Mouse (Mus musculus) myocyte (in vitro differentiated cells): ENCODE results near the gene Tmem38b. TPM values are rescaled to one million over a fixed set of nuclear protein-coding genes. Genes with fewer than 3 reads are reported as not detected.

Experiments
- H3K27me3 ChIP-seq: one replicate; pipeline ENCODE4 v1.6.1; 2011; ENCODE audit not compliant: control insufficient read depth, insufficient read depth, insufficient read length
- H3K36me3 ChIP-seq: one replicate; pipeline ENCODE4 v1.6.1; 2011; ENCODE audit not compliant: control insufficient read depth, insufficient read depth
- H3K4me2 ChIP-seq: one replicate; pipeline ENCODE4 v1.6.1; 2011; ENCODE audit warnings: low read depth, control low read depth
- H3K4me3 ChIP-seq: one replicate; pipeline ENCODE4 v1.5.1; 2011; ENCODE audit warnings: mild to moderate bottlenecking, control low read depth, moderate library complexity
- H3K79me2 ChIP-seq: one replicate; pipeline ENCODE4 v1.6.1; 2011; ENCODE audit not compliant: control insufficient read depth, insufficient read depth
- H3ac ChIP-seq: one replicate; pipeline ENCODE4 v1.6.1; 2011; ENCODE audit not compliant: control insufficient read depth, insufficient read length
- CEBPB ChIP-seq: IDR thresholded peaks from 2 replicates; pipeline ENCODE4 v1.6.1; 2011; ENCODE audit warnings: mild to moderate bottlenecking, moderate library complexity; ENCODE audit not compliant: poor library complexity, insufficient read depth, severe bottlenecking
- E2F4 ChIP-seq: IDR thresholded peaks from one replicate; pipeline ENCODE4 v1.6.1; 2011; ENCODE audit warnings: mild to moderate bottlenecking, control low read depth, moderate library complexity; ENCODE audit not compliant: insufficient read depth
- MAX ChIP-seq: IDR thresholded peaks from one replicate; pipeline ENCODE4 v1.6.1; 2011; ENCODE audit warnings: low read depth, mild to moderate bottlenecking, control low read depth
- MYOD1 ChIP-seq, 3 experiments: IDR thresholded peaks; one replicate each; pipeline ENCODE4 v1.6.1; 2011; ENCODE audit warnings: control low read depth in 2 of 3, low read depth in 2 of 3, mild to moderate bottlenecking in 2 of 3, moderate library complexity in 1 of 3; ENCODE audit not compliant: insufficient read length in 2 of 3, control insufficient read depth in 1 of 3
- MYOG ChIP-seq, 3 experiments: IDR thresholded peaks; one replicate each; pipeline ENCODE4 v1.6.1; 2011; ENCODE audit warnings: control low read depth in 2 of 3, low read depth in 2 of 3, mild to moderate bottlenecking in 2 of 3; ENCODE audit not compliant: insufficient read length in 2 of 3, control insufficient read depth in 1 of 3, insufficient read depth in 1 of 3
- POLR2A ChIP-seq: IDR thresholded peaks from one replicate; pipeline ENCODE4 v1.6.1; 2011; ENCODE audit warnings: low read depth, mild to moderate bottlenecking, control low read depth, moderate library complexity; ENCODE audit not compliant: insufficient read length
- POLR2AphosphoS2 ChIP-seq: IDR thresholded peaks from one replicate; pipeline ENCODE4 v1.6.1; 2011; ENCODE audit warnings: low read depth, control low read depth; ENCODE audit not compliant: insufficient read length
- REST ChIP-seq: IDR thresholded peaks from one replicate; pipeline ENCODE4 v1.6.1; 2011; ENCODE audit warnings: mild to moderate bottlenecking, control low read depth, moderate library complexity; ENCODE audit not compliant: insufficient read depth, insufficient read length
- SRF ChIP-seq: IDR thresholded peaks from one replicate; pipeline ENCODE4 v1.6.1; 2011; ENCODE audit warnings: low read depth; ENCODE audit not compliant: control insufficient read depth, insufficient read length
- TCF12 ChIP-seq: IDR thresholded peaks from one replicate; pipeline ENCODE4 v1.6.1; 2011; ENCODE audit warnings: mild to moderate bottlenecking, control low read depth; ENCODE audit not compliant: poor library complexity, insufficient read depth, severe bottlenecking
- TCF3 ChIP-seq: IDR thresholded peaks from one replicate; pipeline ENCODE4 v1.6.1; 2011; ENCODE audit warnings: low read depth, control low read depth; ENCODE audit not compliant: insufficient read length
- USF1 ChIP-seq: IDR thresholded peaks from one replicate; pipeline ENCODE4 v1.6.1; 2011; ENCODE audit warnings: low read depth, mild to moderate bottlenecking, control low read depth, moderate library complexity
- polyA plus RNA-seq: library from polyadenylated mRNA; unstranded; fragments of >200 nt; fragmentation: generic; extraction: Trizol; gene quantifications from one replicate; pipeline ENCODE4 v1.2.1, GENCODE M21; 2012; ENCODE audit warnings: missing spikeins

Tmem38b gene
- polyA plus RNA-seq, 1 experiment = 39.7 TPM

DNA sequence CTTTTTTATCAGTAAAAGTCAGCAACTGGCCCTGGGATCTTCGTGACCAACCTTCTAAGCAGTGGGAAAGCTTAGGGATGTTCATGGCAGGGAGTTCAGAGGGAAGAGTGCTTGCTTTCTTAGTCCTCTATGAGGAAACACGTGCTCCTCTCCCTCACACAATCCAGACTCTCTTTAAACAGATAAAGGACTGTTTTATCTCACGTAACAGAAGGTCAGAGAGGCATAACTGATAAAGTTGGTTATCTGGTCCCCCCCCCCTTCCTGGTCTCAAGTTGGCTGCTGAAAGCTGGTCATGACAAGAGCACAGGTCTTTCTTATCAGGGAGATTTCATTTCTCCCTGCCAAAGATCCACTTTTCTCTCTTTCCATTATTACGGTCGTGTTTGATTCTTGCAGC is 7.5 kb upstream of the Tmem38b start:
- Histone ChIP-seq H3K36me3 (no peaks in the 10 kb centered on the region), H3ac (no peak overlapping the region), H3K4me3 (no peak overlapping the region), H3K79me2 (no peaks in the 10 kb centered on the region), H3K4me2 (no peak overlapping the region), H3K27me3 (no peaks in the 10 kb centered on the region)
- TF ChIP-seq TCF12 (no peak), MAX (no peak), TCF3 (no peak), MYOG (IDR thresholded peaks at IDR 0.05; ENCODE audit: control insufficient read depth in 1 of 3, insufficient read depth in 1 of 3, insufficient read length in 2 of 3, low read depth in 2 of 3) (no peak), SRF (no peak), REST (no peak), CEBPB (no peak)

DNA sequence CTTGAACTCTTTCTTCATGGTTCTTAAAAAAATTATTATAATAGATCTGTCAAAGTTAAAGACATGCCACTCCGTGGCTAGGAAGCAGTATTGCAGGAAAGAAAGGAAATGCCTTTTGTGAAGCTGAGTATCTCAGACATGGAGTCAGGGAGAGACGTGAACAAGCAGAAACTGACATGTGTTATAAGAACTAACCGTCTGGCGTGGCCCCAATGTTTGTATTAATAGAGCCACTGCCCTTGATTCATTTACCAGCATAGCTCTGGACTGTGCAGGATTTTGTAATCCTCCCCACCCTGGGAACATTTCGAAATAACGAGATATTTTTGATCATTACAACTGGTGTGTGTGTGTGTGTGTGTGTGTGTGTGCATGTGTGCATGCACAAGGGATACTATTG is 2.1 kb upstream of the Tmem38b start:
- TF ChIP-seq CEBPB (peak; percentile 23; the same call in 1 of the 2 replicates), TCF3 (no peak)
- Histone ChIP-seq H3K4me2 (peak overlapping the region; percentile 21), H3ac (no peak overlapping the region), H3K4me3 (no peak overlapping the region), H3K36me3 (no peaks in the 10 kb centered on the region), H3K79me2 (peaks cover 27% of the 10 kb centered on the region), H3K27me3 (no peaks in the 10 kb centered on the region)

GRCm38 (mm10) chr4:53824831-53825230 is 1.0 kb upstream of the Tmem38b start:
- H3K4me3 ChIP-seq = no peak overlapping the region
- H3ac ChIP-seq = no peak overlapping the region
- H3K36me3 ChIP-seq = no peaks in the 10 kb centered on the region
- no peak for TF ChIP-seq CEBPB
- no peak for TF ChIP-seq USF1
- TF ChIP-seq POLR2A = no peak
- no peak for TF ChIP-seq MYOG (IDR thresholded peaks at IDR 0.05; ENCODE audit: control insufficient read depth in 1 of 3, insufficient read depth in 1 of 3, insufficient read length in 2 of 3, low read depth in 2 of 3)
- TF ChIP-seq SRF = no peak
- no peak for TF ChIP-seq REST
- TF ChIP-seq MAX = no peak
- TF ChIP-seq TCF3 = no peak
- TF ChIP-seq MYOD1 (IDR thresholded peaks at IDR 0.05; ENCODE audit: control insufficient read depth in 1 of 3, insufficient read length in 2 of 3, low read depth in 2 of 3) = no peak
- no peak for TF ChIP-seq TCF12
- no peak for TF ChIP-seq E2F4
- TF ChIP-seq POLR2AphosphoS2 = no peak
- H3K27me3 ChIP-seq = no peaks in the 10 kb centered on the region
- peaks cover 32% of the 10 kb centered on the region for H3K79me2 ChIP-seq
- no peak overlapping the region for H3K4me2 ChIP-seq

DNA sequence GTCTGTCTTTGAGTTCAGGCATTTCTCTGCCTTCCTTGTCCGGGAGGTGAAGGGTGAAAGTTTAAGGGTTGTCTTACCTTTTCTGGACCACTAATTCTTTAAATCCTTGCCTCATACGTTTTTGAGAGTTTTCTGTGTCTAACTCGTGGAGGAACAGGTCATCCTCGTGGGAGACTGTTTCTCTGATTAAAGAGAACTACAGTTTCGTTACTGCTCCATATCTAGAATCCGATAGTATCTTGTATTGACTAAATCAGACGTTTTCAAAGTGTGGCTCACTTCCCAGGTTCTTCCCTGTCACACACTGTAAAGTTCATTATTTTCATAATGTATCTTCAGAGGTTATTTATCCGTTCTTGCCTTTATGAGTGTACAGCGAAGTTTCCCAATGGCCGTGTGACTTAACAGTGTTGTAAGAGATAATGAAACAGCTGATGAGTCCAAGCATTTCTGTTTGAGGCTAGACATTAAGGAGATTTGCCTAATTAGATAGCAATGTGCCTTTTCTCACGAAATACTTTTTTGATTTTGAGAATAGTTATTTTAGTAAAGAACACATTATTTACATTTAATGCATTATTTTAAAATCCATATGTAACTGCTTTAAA is 900 bp downstream of the Tmem38b start:
- no peaks in the 10 kb centered on the region for H3K36me3 ChIP-seq
- peaks cover 43% of the 10 kb centered on the region for H3K79me2 ChIP-seq
- TF ChIP-seq TCF3 (no peak), MAX (no peak), E2F4 (no peak), MYOG (IDR thresholded peaks at IDR 0.05; ENCODE audit: control insufficient read depth in 1 of 3, insufficient read depth in 1 of 3, insufficient read length in 2 of 3, low read depth in 2 of 3) (no peak), CEBPB (no peak), POLR2AphosphoS2 (no peak)

DNA sequence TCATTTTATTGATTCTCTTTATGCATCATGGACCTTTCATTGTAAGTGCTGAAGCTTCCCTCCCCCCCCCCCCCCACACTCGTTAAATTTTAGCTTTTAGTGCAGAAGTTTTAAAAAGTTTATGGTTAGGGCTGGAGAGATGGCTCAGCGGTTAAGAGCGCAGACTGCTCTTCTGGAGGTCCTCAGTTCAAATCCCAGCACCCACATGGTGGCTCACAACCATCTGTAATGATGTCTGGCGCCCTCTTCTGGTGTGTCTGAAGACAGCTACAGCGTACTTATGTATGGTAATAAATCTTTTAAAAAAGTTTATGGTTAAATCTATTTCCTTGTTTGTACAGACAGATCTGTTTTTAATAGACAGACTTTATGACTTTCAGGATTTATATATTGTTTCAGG is 2.0 kb downstream of the Tmem38b start:
- H3ac ChIP-seq = no peak overlapping the region
- no peaks in the 10 kb centered on the region for H3K27me3 ChIP-seq
- peaks cover 48% of the 10 kb centered on the region for H3K79me2 ChIP-seq
- TF ChIP-seq TCF3 = no peak
- H3K36me3 ChIP-seq = no peaks in the 10 kb centered on the region
- H3K4me2 ChIP-seq = peak overlapping the region; percentile 79
- H3K4me3 ChIP-seq = peak overlapping the region; percentile 56

More for the DNA sequence above, 900 bp downstream of the Tmem38b start:
- H3K27me3 ChIP-seq = no peaks in the 10 kb centered on the region
- H3ac ChIP-seq = peak overlapping the region; percentile 53
- peak overlapping the region; percentile 56 for H3K4me3 ChIP-seq
- peak overlapping the region; percentile 79 for H3K4me2 ChIP-seq

GRCm38 (mm10) chr4:53828914-53829313 is 3.1 kb downstream of the Tmem38b start:
- peak overlapping the region; percentile 5 for H3K4me3 ChIP-seq
- no peak overlapping the region for H3ac ChIP-seq
- H3K4me2 ChIP-seq = peak overlapping the region; percentile 61
- H3K27me3 ChIP-seq = no peaks in the 10 kb centered on the region
- peaks cover 59% of the 10 kb centered on the region for H3K79me2 ChIP-seq
- H3K36me3 ChIP-seq = no peaks in the 10 kb centered on the region
- TF ChIP-seq MAX = no peak
- TF ChIP-seq MYOG (IDR thresholded peaks at IDR 0.05; ENCODE audit: control insufficient read depth in 1 of 3, insufficient read depth in 1 of 3, insufficient read length in 2 of 3, low read depth in 2 of 3) = no peak
- TF ChIP-seq POLR2A = no peak
- TF ChIP-seq TCF12 = no peak
- no peak for TF ChIP-seq MYOD1 (IDR thresholded peaks at IDR 0.05; ENCODE audit: control insufficient read depth in 1 of 3, insufficient read length in 2 of 3, low read depth in 2 of 3)
- TF ChIP-seq REST = no peak
